Mouse (Mus musculus): Measurements from ENCODE around the gene Nutf2-ps1.
"Not testable (repeated sequence)": the region's sequence is repeated elsewhere in the genome, so short reads cannot be mapped to it uniquely, and the experiment has no call there.

Nutf2-ps1 gene

DNA sequence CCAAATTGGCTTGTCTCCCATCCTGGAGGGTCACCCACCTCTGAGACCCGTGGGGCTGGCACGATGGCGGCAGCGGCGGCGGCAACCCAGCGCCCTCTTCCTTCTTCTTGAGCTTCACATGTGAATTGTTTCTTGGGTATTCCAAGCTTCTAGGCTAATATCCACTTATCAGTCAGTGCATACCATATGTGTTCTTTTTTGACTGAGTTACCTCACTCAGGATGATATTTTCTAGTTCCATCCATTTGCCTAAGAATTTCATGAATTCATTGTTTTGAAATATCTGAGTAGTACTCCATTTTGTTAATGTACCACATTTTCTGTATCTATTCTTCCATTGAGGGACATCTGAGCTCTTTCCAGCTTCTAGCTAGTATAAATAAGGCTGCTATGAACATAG lies at the start of gene Nutf2-ps1:
TSS of gene Nutf2-ps1 (minus strand) at position 101 of the 400 bp plus-strand sequence.
- not testable (repeated sequence) for DNase-seq

DNA sequence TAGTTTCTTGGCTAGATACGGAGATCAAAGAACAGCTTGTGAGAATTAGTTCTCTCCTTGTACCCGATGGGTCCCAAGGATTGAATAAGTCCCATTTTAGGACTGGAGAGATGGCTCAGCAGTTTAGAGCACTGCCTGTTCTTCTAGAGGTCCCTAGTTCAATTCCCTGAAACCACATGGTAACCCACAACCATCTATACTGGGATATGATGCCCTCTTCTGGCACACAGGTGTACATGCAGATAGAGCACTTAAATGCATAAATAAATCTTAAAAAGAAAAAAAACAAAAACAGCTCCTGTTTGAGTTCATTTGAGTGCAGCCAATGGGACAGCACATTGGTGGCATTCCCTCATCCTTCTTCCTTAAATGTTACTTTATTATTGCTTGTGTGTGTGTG lies 49.2 kb upstream of the Nutf2-ps1 start:
- DNase-seq = no peak

DNA sequence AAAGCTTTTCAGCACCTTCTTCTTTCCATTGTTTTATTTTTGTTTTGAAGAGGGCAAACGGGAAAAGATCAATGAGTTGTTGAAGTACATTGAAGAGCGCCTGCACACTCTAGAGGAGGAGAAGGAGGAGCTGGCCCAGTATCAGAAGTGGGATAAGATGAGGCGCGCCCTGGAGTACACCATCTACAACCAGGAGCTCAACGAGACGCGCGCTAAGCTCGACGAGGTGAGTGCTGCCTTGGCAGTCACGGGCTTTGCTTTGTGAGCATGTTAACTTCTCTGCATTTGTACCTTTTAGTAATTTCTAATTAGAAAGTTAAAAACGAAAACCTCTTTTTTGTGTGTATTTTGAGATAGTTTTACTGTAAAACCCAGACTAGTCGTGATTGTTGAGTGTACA lies 32.8 kb upstream of the Nutf2-ps1 start:
- no peak for DNase-seq

DNA sequence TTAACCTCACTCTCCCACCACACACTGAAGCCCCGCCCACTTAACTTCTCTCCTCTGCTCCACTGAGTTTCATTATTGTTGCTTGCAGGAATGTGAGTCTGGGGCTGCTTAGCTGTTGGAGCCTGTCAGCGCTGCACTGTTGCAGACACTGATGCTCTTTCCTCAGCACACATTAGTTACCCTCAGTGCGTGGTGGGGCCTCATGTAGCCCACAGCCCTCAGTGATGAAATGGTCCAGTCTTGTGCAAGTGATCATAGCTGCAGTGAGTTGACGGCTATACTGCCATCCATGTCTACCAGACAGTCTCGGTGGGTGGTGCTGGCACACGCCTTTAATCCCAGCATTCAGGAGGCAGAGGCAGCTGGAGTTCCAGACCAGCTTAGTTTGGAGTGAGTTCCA lies 20.1 kb upstream of the Nutf2-ps1 start:
- no peak for DNase-seq

DNA sequence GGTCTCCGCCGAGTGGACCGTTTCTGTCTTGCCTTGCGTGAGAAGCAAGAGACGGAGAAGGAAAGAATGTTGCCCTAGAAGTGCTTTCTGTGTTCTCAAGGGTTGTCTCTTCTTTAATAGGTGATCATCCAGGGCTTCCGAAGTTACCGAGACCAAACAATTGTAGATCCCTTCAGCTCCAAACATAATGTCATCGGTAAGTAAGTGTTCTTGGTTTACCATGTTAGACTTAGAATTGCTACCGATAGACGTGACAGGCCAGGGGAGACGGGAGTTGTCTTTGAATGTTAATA lies 12.4 kb upstream of the Nutf2-ps1 start:
- no peak for DNase-seq

DNA sequence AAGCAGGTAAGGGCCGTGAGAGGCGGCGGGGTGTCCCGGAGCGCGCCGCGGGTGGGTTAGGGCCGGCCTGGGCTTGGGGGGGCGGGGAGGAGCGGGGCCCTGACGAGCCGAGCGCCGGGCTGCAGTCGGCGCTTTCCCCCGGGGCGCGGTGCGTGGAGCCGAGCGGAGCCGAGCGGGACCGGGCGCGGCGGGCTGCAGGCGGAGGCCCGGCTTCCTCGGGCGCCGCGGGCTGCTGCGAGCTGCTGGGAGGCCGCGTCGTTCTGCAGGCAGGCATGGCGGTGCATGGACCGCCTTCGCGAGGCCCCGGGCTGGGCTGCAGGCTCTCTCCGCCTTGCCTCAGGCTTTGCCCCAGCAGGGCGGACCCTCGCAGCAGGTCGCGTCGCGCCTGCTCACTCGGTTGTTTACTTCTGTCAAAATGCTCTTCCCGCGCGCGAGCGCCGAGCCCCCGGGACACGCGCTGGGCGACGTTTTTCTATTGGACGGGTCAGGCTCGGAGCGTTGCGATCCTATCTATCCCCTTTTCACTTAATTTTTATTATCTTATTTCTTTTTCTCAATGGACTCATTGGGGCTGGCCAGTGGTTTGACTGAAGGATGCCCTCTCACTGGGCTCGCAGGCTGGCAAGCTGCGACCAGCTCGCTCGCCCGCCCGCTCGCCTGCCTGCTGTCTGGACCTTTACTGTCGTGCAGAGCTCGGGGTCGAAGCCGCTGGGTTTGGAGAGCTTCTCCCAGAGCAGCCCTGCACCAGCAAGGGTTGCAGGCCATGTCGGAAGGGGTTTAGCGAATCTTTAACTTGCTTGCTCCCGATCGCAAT lies 11.9 kb upstream of the Nutf2-ps1 start:
- peak in 1 of 2 experiments; percentile 53 for DNase-seq

DNA sequence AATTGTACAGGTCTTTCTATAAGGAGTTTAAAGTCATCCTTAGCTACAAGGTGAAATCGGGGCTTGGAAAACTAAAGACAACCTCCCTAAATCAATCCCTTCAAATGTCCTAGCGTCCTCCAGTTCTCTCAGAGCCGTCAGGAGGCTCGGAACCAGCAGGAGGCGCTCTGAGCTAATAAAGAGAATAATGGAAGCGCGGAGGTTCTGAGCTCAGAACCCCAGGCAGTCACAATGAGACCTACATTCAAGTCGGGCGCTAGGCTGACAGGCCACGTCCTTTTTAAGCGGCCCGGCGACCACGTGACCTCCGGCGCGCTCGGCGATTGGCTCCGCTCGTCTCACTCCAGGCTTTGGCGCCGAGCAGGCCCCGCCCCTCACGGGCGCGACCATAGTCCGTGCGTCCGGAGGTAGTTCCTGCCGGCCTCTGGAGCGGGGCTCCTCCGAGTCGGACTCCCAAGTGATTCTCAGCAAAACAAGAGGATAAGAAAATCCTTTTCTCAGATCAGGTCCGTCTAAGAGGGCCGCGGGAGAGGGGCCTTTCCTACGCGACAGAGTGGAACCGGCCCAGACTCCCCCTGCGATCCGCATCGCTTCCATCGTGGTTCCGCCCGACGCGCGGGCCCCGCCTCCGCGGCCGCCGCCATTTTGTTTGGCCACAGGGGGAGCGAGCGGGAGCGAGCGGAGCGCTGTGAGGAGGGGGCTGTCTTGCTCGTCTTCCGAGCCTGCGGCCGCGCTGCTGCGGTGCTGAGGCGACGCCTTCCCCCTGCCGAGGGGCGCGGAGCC lies 11.1 kb upstream of the Nutf2-ps1 start, which contains the start of gene Smc3:
TSS of gene Smc3 (plus strand) at position 642 of the 783 bp plus-strand sequence.
- peak; percentile 99 to 100 for DNase-seq

DNA sequence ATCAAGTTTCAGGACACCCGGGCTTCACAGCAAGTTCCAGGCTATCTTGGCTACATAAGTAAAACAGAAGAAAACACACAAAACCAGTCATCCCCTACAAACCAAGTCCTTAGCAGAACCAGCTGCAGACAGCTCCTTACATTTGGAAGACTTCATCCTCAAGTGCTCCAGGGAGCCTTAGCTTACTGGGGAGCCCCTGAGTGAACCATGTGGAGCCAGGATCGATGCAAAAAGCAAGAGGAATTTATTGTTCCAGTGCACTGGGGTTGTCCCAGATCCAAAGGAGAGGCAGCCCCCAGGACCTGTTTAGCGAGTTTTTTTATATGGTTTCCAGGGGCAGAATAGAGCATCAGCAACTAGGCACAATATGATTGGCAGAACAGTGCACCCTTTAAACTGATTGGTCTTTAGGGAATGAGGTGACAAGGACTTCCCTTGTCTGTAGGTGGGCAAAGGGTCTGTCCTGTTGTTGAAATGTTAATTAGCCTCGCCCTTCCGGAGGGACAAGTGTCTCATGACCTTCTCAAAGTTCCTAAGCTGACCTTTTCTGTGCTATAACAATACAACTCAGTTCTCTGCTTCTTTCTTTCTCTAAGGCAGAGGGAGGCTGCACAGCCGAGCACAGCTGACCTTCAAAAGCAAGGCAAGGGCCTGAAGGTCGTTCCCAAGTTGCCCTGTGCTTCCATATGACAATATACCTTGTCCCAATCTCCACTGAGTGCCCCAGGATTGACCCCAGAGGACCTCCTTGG lies 8.0 kb upstream of the Nutf2-ps1 start:
- DNase-seq = no peak

DNA sequence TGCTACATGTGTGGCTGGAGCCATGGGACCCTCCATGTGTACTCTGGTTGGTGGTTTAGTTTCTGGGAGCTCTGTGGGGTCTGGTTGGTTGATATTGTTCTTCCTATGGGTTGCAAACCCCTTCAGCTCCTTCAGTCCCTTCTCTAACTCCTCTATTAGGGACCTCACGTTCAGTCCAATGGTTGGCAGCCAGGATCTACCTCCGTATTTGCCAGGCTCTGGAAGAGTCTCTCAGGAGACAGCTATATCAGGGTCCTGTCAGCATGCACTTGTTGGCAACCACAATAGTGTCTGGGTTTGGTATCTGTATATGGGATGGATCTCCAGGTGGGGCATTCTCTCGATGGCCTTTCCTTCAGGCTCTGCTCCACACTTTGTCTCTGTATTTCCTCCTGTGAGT lies 1.2 kb downstream of the Nutf2-ps1 start:
- DNase-seq = not testable (repeated sequence)

DNA sequence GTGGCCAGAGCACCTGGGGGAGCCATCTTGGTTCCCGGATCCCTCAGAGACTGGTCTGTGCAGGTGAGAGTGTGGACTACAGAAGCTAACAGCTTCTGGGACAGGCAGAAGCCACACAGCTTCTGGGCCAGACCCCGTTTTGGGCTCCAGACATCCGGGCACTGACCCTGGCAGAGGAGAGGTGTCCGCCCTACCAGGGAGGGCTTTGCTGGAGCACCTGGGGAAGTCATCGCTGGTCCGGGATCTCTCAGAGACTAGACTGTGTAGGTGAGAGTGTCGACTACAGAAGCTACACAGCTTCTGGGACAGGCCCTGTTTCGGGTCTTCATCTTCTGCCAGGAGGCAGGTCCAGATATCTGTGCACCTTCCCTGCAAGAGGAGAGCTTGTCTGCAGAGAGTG lies 8.6 kb downstream of the Nutf2-ps1 start:
- not testable (repeated sequence) for DNase-seq

DNA sequence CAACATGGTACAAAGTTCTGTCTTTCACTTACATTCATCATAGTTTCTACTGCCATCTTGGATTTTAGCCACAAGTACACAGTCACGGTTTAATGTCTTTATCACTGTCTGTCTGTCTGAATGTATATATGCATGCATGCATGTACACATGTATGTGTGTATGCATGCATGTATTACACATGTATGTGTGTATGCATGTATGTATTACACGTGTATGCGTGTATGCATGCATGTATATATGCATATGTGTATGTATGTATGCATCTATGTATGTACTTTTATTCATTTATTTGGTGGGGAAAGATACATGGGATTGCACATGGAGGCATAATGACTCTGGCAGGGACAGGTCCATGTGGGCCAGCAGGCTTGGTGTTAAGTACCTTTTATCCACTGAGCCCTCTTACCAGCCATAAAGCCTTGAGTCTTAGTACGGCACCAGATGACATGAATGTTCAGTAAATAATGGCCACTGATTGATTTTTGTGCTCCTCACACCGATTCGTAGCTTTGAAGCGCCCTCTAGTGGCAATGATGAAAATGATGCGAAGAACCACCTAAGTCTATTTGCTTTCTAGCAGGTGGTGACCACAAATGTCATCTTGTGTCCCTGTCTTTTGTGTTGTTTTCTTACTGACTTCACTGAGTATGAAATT lies 10.1 kb downstream of the Nutf2-ps1 start:
- peak in 1 of 2 experiments; percentile 55 for DNase-seq

DNA sequence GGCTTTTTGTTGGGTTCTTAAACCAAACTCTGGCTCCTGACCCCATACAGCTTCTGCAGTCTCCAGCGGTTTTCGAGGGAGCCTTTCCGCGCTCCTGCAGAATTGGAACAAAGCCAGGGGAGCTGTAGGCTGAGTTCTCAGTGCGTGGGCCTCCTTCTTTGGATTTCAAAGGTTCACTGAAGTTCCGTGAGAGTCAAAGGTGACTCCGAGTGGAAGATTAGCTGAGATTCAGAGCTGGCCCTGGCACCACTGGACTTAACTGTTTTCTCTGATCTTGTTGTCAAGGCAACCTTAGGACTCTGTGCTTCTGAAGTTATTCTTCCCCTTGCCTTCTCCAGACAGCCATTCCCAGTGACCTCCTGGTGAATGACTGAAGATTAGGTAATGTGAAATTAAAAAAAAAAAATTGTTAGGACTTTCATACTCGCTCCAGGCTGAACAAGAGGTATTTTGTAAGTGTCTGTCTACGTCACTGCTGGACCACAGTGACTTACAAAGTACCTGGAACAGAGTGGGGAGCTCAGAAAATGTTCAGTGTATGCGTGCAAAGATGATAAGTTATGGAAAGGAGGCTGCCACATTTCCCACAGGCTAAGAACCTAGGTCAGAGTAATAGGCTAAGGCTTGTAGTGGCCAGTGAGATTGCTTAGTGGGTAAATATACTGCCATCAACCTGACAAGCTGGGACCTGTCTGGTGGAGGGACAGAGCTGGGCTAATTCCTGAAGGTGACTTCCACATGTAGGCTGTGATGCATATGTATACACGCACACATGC lies 11.7 kb downstream of the Nutf2-ps1 start:
- DNase-seq = no peak

DNA sequence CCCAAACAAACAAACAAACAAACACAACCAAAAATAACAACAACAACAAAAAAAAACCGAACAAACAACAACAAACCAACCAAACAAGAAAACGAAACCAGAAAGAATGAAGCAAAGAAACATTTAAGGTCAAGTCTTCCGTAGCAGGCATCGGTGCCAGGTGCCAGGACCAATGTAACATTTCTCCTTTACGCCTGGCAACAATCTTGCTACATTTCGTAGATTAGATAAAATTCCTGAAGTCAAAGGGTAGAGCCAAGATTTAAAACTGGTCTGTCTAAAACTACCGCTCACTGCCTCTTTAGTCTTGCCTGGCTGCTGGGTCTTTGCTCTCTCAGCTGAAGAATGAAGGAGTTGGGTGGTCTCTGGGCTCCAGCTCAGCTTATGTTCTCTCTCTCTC lies 12.8 kb downstream of the Nutf2-ps1 start:
- DNase-seq = no peak

DNA sequence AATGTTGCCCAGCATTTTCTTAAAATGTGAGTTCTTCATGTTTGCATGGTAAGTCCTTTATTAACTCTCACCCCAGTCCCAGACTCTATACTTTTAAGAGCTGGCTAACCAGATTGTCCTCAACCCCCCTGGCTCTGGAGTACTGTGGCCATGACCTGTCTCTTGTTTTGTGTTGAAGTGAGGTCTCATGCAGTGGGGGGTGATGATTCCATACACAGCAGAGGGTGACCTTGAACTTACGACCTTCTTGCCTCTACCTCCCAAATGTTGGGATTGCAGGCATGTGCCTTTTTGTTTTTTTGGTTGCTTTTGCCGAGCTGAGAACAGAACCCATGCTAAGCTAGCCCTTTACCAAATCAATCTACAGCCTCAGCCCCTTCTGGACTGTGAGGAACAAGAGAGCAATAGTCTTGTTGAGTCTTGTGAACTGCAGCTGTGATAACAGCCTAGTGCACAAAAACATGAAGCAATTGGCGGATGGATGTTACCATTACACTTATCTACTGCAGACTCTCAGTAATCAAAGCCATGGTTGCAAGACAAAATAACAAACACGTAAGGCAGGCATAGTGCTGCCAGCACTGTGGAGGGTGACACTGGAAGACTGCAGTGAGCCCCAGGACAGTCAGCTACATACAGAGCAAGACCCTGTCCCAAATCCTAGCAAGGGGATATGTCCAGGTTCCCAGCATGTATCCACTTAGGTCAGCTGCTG lies 13.4 kb downstream of the Nutf2-ps1 start:
- DNase-seq = no peak

DNA sequence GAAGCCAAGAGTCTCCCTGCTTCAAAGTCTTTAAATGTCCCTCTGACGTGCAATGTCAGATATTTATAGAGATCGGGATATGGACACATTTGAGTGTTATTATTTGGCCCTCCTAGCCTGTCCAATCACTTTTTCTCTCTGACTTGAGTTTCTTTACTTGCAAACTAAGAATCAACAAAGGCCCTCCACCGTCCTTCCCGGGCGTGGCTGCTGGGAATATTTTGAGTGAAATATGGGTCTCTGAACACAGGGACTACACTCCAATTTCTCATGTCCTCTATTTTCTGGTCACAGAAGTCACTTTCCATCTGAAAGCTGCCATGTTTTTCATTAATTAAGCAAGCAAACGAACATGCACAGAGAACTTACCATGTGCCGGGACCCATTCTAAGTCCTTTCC lies 14.3 kb downstream of the Nutf2-ps1 start:
- no peak for DNase-seq

DNA sequence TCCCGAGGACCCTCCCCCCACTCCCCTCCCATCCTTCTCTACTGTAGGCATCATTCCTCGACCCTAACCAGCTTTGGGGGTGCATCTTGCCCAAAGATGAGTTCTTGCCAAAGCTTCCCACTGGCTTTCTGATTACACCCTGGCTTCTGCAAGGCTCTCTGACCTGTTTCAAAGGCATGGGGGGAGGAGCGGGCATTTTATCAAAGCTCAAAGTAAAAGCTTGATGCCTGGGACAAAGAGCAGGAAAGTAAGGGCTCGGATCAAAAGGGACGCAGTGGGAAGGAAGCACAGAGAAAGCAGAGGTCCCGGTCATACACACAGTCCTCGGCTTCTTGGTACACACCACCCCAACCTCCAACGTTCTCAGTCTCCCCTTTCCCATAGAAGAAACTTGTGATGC lies 14.7 kb downstream of the Nutf2-ps1 start:
- no peak for DNase-seq

DNA sequence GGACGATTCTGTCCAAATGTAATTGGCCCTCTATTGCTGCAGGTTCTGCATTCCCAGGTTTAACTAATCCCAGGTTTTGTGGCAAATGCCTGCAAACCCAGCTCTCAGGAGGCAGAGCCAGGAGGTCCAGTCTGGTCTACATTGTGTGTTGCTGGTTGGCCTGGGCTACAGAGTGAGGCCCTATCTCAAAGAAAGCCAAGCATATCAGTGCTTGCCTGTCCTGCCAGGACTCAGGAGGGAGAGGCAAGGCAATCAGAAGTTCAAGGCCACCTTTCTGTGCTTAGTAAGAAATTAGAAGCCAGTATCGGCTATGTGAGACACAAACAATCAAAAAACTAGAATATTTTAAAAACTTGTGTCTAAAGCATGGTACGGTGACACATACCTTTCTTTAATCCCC lies 15.7 kb downstream of the Nutf2-ps1 start:
- no peak for DNase-seq

DNA sequence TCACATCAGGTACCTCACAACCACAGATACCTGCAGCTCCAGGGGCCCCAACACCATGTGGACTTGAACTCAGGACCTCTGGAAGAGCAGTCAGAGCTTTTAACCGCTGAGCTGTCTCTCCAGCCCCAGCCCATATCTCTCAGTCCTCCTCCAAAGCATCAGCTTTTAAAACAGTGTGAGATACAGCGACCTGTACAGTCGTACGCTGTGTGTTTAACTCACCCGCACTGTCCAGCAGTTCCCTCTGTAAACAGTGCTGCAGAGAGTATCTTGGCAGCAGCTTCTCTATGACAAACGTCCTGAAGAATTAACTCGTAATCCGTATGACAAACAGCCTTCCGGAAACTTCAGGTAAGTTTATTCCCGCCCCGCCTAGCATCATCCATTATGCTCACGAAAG lies 16.3 kb downstream of the Nutf2-ps1 start:
- DNase-seq = no peak

DNA sequence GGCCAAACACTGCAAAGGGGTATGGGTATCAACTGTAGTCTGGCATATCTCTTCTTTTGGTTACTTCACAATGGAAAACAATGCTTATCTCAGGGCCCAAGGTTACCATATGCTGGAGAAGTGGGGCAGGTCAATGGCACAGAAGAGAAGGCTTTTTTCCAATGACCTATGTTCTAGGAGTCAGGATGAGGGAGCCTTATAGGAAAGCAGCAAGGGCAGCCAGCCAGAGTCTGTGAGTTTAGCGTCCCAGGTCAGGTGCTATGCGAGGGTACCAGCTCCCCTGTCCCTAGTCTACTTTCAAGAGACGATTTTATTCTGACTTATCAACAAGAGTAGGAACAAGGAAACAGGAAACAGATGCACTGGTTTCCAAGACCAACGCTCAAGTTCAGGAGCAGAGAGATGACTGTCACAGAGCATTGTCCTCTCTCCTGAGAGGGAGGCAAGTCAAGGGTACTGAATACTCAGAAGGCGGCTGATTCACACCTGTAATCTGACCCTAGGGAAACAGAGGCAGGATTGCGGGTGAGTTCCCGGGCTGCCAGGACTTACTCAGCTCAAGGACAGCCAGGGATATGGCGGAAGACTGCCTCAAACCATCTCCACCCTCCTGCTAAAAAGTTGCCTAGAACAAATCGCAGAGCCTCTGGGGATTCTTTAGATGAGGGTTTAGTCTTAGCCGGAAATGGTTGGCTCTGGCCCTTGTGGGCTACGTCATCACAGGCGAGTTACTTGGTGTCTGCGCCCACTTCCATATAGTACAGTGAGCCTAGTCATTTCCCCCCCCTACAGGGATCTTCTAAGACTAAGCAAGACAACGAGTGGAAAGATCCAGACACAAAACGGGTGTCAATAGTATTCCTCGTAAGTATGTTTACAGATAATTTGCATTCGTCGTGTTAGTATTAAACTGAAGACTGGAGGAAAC lies 17.1 kb downstream of the Nutf2-ps1 start:
- DNase-seq = no peak

DNA sequence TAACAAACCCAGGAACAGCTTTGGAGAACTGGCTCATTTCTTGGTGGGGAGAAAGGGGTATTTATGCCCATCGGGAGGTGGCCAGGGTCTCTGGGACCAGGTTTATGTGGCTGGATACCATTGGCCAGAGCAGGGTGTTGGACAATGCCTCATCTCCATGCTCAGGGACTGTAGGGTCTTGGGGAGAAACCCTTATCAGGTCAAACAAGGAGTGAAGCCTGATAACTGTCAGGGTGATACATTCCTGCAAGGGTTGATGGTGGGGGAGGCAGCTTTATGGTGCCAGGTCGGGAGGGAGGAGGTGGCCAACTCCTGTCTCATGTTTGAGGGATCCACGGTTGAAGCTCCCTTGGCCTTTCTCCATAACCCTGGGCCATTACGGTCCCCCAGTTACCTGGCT lies 17.8 kb downstream of the Nutf2-ps1 start:
- no peak for DNase-seq
